Mouse (Mus musculus) CH12.LX (cell line): ENCODE data around the gene Uspl1. TPM values are rescaled to one million over a fixed set of nuclear protein-coding genes. Genes with fewer than 3 reads are reported as not detected.

Experiments
- DNase-seq: peaks from one replicate; pipeline ENCODE4 v3.0.0-alpha.2; 2013; ENCODE audit errors: extremely low read depth
- H3K27ac ChIP-seq: 2 replicates; pipeline ENCODE4 v1.5.1; 2012; ENCODE audit warnings: low read depth, mild to moderate bottlenecking, control low read depth, moderate library complexity; ENCODE audit not compliant: insufficient read depth
- H3K27me3 ChIP-seq: replicated peaks from 2 replicates; pipeline ENCODE3; 2012; ENCODE audit warnings: inconsistent platforms
- H3K36me3 ChIP-seq, 2 experiments: replicated peaks in 1 of 2; 2 replicates each; pipeline versions ENCODE3 to v1.6.1; 2012; ENCODE audit warnings: inconsistent platforms in 1 of 2, low read length in 1 of 2, mild to moderate bottlenecking in 1 of 2, mixed read lengths in 1 of 2, moderate library complexity in 1 of 2; ENCODE audit not compliant: control insufficient read depth in 1 of 2, insufficient read depth in 1 of 2
- H3K4me1 ChIP-seq, 2 experiments: 2 replicates each; pipeline ENCODE4 v1.6.1; 2012; ENCODE audit warnings: inconsistent platforms in 1 of 2, moderate library complexity in 1 of 2; ENCODE audit not compliant: insufficient read depth in 2 of 2, control insufficient read depth in 1 of 2
- H3K4me2 ChIP-seq: 2 replicates; pipeline ENCODE4 v1.6.1; 2012; ENCODE audit warnings: low read depth, mild to moderate bottlenecking, control low read depth; ENCODE audit not compliant: poor library complexity, insufficient read depth, severe bottlenecking
- H3K4me3 ChIP-seq, 3 experiments: fragments of 150-350 bp in 1 of 3; sonication (generic) in 1 of 3; replicated peaks in 1 of 3; 2 replicates each; pipeline versions ENCODE3 to v1.5.1; 2011 to 2012; ENCODE audit warnings: low read depth in 2 of 3, low read length in 2 of 3, mild to moderate bottlenecking in 2 of 3, moderate library complexity in 2 of 3, control low read depth in 1 of 3, improper control_type of control experiment in 1 of 3, inconsistent platforms in 1 of 3, mixed read lengths in 1 of 3; ENCODE audit not compliant: poor library complexity in 1 of 3
- H3K79me2 ChIP-seq: replicated peaks from 2 replicates; pipeline ENCODE4 v1.6.1; 2012; ENCODE audit warnings: mild to moderate bottlenecking, moderate library complexity; ENCODE audit not compliant: control insufficient read depth, poor library complexity, insufficient read depth, severe bottlenecking; ENCODE audit errors: extremely low read depth
- H3K9ac ChIP-seq: 2 replicates; pipeline ENCODE4 v1.6.1; 2012; ENCODE audit warnings: low read depth, mild to moderate bottlenecking, control low read depth, moderate library complexity; ENCODE audit not compliant: insufficient read depth
- H3K9me3 ChIP-seq: replicated peaks from 2 replicates; pipeline ENCODE3; 2012; ENCODE audit warnings: low read length, inconsistent platforms, mixed read lengths
- BHLHE40 ChIP-seq: IDR thresholded peaks from 2 replicates; pipeline ENCODE4 v1.6.1; 2011; ENCODE audit warnings: mild to moderate bottlenecking, low read depth, low read length, improper control_type of control experiment
- CHD1 ChIP-seq: IDR thresholded peaks from 2 replicates; pipeline ENCODE4 v1.6.1; 2012; ENCODE audit warnings: low read depth, low read length, improper control_type of control experiment, inconsistent platforms
- CTCF ChIP-seq, 2 experiments: IDR thresholded peaks in 1 of 2; conservative IDR thresholded peaks in 1 of 2; 2 replicates each; pipeline ENCODE4 v1.5.1; 2011 to 2012; ENCODE audit warnings: low read depth in 2 of 2, low read length in 2 of 2, improper control_type of control experiment in 1 of 2, inconsistent platforms in 1 of 2, mild to moderate bottlenecking in 1 of 2, moderate library complexity in 1 of 2
- E2F4 ChIP-seq: IDR thresholded peaks from 2 replicates; pipeline ENCODE4 v1.6.1; 2011; ENCODE audit warnings: low read depth, low read length, improper control_type of control experiment; ENCODE audit not compliant: insufficient replicate concordance
- EP300 ChIP-seq: IDR thresholded peaks from 2 replicates; pipeline ENCODE4 v1.6.1; 2011; ENCODE audit warnings: low read length, improper control_type of control experiment
- ETS1 ChIP-seq: conservative IDR thresholded peaks from 2 replicates; pipeline ENCODE4 v1.6.1; 2012; ENCODE audit warnings: low read depth, mild to moderate bottlenecking, inconsistent platforms, low read length, improper control_type of control experiment, moderate library complexity
- HCFC1 ChIP-seq: IDR thresholded peaks from 2 replicates; pipeline ENCODE4 v1.6.1; 2012; ENCODE audit warnings: low read depth, mild to moderate bottlenecking, inconsistent platforms, low read length, improper control_type of control experiment
- IRF4 ChIP-seq: IDR thresholded peaks from 2 replicates; pipeline ENCODE4 v1.6.1; 2014; ENCODE audit warnings: low read depth, mild to moderate bottlenecking, inconsistent platforms, low read length, improper control_type of control experiment
- JUND ChIP-seq: conservative IDR thresholded peaks from 2 replicates; pipeline ENCODE4 v1.6.1; 2011; ENCODE audit warnings: low read depth, low read length, improper control_type of control experiment
- MXI1 ChIP-seq: IDR thresholded peaks from 2 replicates; pipeline ENCODE4 v1.6.1; 2011; ENCODE audit warnings: mild to moderate bottlenecking, low read depth, low read length, improper control_type of control experiment
- MYC ChIP-seq: IDR thresholded peaks from 2 replicates; pipeline ENCODE4 v1.6.1; 2011; ENCODE audit warnings: low read depth, mild to moderate bottlenecking, improper control_type of control experiment, low read length
- NELFE ChIP-seq: IDR thresholded peaks from 2 replicates; pipeline ENCODE4 v1.6.1; 2011; ENCODE audit warnings: low read depth, low read length, improper control_type of control experiment
- NRF1 ChIP-seq: IDR thresholded peaks from 2 replicates; pipeline ENCODE4 v1.6.1; 2014; ENCODE audit warnings: low read depth, mild to moderate bottlenecking, inconsistent platforms, low read length, improper control_type of control experiment, moderate library complexity
- PAX5 ChIP-seq: IDR thresholded peaks from 2 replicates; pipeline ENCODE4 v1.6.1; 2012; ENCODE audit warnings: low read length, inconsistent platforms, mixed read lengths
- POLR2A ChIP-seq: IDR thresholded peaks from 2 replicates; pipeline ENCODE4 v1.6.1; 2011; ENCODE audit warnings: low read depth, mild to moderate bottlenecking, improper control_type of control experiment, low read length
- POLR2AphosphoS2 ChIP-seq: IDR thresholded peaks from 2 replicates; pipeline ENCODE4 v1.6.1; 2011; ENCODE audit warnings: low read depth, low read length, improper control_type of control experiment
- RCOR1 ChIP-seq: conservative IDR thresholded peaks from 2 replicates; pipeline ENCODE4 v1.6.1; 2012; ENCODE audit warnings: low read depth, mild to moderate bottlenecking, inconsistent platforms, low read length, improper control_type of control experiment
- SMC3 ChIP-seq: IDR thresholded peaks from 2 replicates; pipeline ENCODE4 v1.6.1; 2011; ENCODE audit warnings: low read depth, low read length, improper control_type of control experiment
- TBP ChIP-seq: conservative IDR thresholded peaks from 2 replicates; pipeline ENCODE4 v1.6.1; 2011; ENCODE audit warnings: low read depth, low read length, improper control_type of control experiment
- TCF12 ChIP-seq: IDR thresholded peaks from 2 replicates; pipeline ENCODE4 v1.6.1; 2014; ENCODE audit warnings: low read depth, mild to moderate bottlenecking, inconsistent platforms, low read length, improper control_type of control experiment
- UBTF ChIP-seq: IDR thresholded peaks from 2 replicates; pipeline ENCODE4 v1.6.1; 2012; ENCODE audit warnings: low read depth, mild to moderate bottlenecking, inconsistent platforms, low read length, improper control_type of control experiment, moderate library complexity
- USF2 ChIP-seq: conservative IDR thresholded peaks from 2 replicates; pipeline ENCODE4 v1.6.1; 2011; ENCODE audit warnings: low read depth, low read length, improper control_type of control experiment
- ZKSCAN1 ChIP-seq: IDR thresholded peaks from 2 replicates; pipeline ENCODE4 v1.6.1; 2012; ENCODE audit warnings: low read depth, inconsistent platforms, low read length, improper control_type of control experiment, borderline replicate concordance
- dilution Hi-C: fragments of 300-500 bp; cut with MboI; formaldehyde crosslinking; loops from 2 replicates; pipeline ENCODE4 v1.14.3; 2020; ENCODE audit warnings: low sequenced_read_pairs; ENCODE audit not compliant: extremely low pct_unique_long_range_greater_than_20kb, extremely low pct_ligation_motif_present
- in situ Hi-C: fragments of 300-500 bp; cut with MboI; formaldehyde crosslinking; loops from 3 replicates; pipeline ENCODE4 v1.14.3; 2019; ENCODE audit warnings: low sequenced_read_pairs, low pct_ligation_motif_present, low pct_unique_long_range_greater_than_20kb, mixed read lengths
- polyA plus RNA-seq: library from polyadenylated mRNA; unstranded; fragments of >175 nt; gene quantifications from 2 replicates; pipeline ENCODE4 v1.2.1, GENCODE M21; 2012; ENCODE audit warnings: low read depth; ENCODE audit not compliant: insufficient read length
- total RNA-seq, 2 experiments: library from RNA; depleted of rRNA; stranded (reverse); fragments of 300-350 nt in 1 of 2; fragments of >200 nt in 1 of 2; gene quantifications; 2 replicates each; pipeline ENCODE4 v1.2.3; 2012 to 2014

The Uspl1 gene
- total and polyA plus RNA-seq, 3 experiments, result 37.9 to 41.6 (median 40.2) TPM

- Histone ChIP-seq H3K36me3 (no peaks in the 10 kb centered on the region), H3K27me3 (no peaks in the 10 kb centered on the region), H3K9ac (no peak overlapping the region), H3K27ac (no peak overlapping the region), H3K4me2 (no peak overlapping the region), H3K9me3 (no peaks in the 10 kb centered on the region), H3K79me2 (no peaks in the 10 kb centered on the region), H3K4me3 (no peak overlapping the region), H3K4me1 (peaks cover 4 to 35% of the 10 kb centered on the region in 2 experiments; a peak in 3 of 4 replicates)
- DNase-seq, result no peak
- in situ Hi-C loops (no loop called here), dilution Hi-C loops (no loop called here)
- no peak for TF ChIP-seq UBTF
- no peak for TF ChIP-seq ZKSCAN1
- TF ChIP-seq POLR2A, result no peak
- no peak for TF ChIP-seq RCOR1
- no peak for TF ChIP-seq EP300
- TF ChIP-seq PAX5, result no peak
- no peak for TF ChIP-seq MXI1
- no peak for TF ChIP-seq USF2
- no peak for TF ChIP-seq TBP
- no peak for TF ChIP-seq JUND
- TF ChIP-seq IRF4, result no peak
- TF ChIP-seq NRF1, result no peak
- TF ChIP-seq ETS1, result no peak
Observed at GRCm38 (mm10) chr5:149164881-149165280, 19.3 kb upstream of the Uspl1 start.

GRCm38 (mm10) chr5:149166011-149166410, 18.1 kb upstream of the Uspl1 start:
- Histone ChIP-seq H3K4me2 (no peak overlapping the region), H3K36me3 (no peaks in the 10 kb centered on the region), H3K9ac (no peak overlapping the region), H3K79me2 (no peaks in the 10 kb centered on the region), H3K4me1 (peaks cover 4 to 23% of the 10 kb centered on the region in 2 experiments; a peak in 3 of 4 replicates), H3K4me3 (no peak overlapping the region), H3K27ac (no peak overlapping the region), H3K27me3 (no peaks in the 10 kb centered on the region), H3K9me3 (no peaks in the 10 kb centered on the region)
- dilution Hi-C loops (no loop called here), in situ Hi-C loops (no loop called here)
- no peak for DNase-seq
- TF ChIP-seq MYC, result no peak
- TF ChIP-seq BHLHE40, result no peak
- TF ChIP-seq POLR2A, result no peak
- no peak for TF ChIP-seq USF2
- no peak for TF ChIP-seq RCOR1
- no peak for TF ChIP-seq E2F4
- TF ChIP-seq EP300, result no peak
- TF ChIP-seq SMC3, result no peak
- TF ChIP-seq TCF12, result no peak
- no peak for TF ChIP-seq ZKSCAN1
- no peak for TF ChIP-seq NELFE
- no peak for TF ChIP-seq CTCF (conservative IDR thresholded peaks at IDR 0.05 in 1 of 2, IDR thresholded peaks at IDR 0.05 in 1 of 2; ENCODE audit: low read depth in 2 of 2, low read length in 2 of 2)
- TF ChIP-seq MXI1, result no peak
- no peak for TF ChIP-seq POLR2AphosphoS2
- no peak for TF ChIP-seq CHD1
- TF ChIP-seq HCFC1, result no peak
